8 mouse cellular contexts compared by ENCODE assay signal in the genomic region with DNA sequence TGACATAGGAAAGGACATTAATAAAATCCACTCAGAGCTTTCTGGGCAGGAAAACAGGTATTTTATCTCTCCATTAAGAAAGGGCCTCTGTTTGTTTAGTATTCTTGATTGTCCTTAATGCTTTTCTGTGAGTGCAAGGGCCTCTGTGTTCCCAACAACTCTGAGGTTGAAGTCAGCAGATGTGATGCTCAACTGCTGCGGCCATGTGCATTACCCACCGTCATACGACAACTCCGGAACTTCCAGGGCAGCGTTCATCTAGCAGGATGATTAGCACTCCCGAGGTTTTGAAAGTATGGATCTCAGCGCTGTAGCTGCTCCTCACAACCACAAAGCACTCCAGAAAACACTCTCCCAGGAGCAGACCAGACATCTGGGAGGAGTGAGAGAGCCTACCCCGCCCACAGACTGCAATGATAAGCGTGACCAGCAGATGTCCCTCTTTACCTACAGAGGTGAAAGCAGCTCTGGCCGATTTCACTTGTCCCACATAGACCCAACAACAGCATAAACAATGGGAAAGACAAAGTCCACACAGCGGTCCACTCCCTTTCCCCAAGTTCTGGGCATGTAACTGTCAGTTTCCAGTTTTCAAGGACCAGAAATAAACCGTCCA.
DNase-seq lines count a peak whose midpoint lies in the region; ATAC-seq and TF ChIP-seq lines count a peak whose summit lies in the region.

No protein-coding gene starts in this region.

- H3K4me3 ChIP-seq in embryonic facial prominence, embryonic 15.5 days (replicated peaks): peak overlapping the region; percentile 19
- 0 out of 2 replicates have a peak overlapping the region, but pooled peaks have one; percentile 22 for H3K4me3 ChIP-seq in heart, embryonic 10.5 days
- no peak overlapping the region for H3K4me3 ChIP-seq in kidney, embryonic 14.5 days (ENCODE audit: low read length)
- no peak overlapping the region for H3K4me3 ChIP-seq in limb, embryonic 14.5 days (replicated peaks; ENCODE audit: low read length)
- H3K4me3 ChIP-seq in midbrain, postnatal 0 days (ENCODE audit: low read depth, low read length): peak overlapping the region; percentile 11; the same call in 1 of the 2 replicates

- H3K27ac ChIP-seq in embryonic facial prominence, embryonic 15.5 days (replicated peaks): no peak overlapping the region
- H3K27ac ChIP-seq in heart, embryonic 10.5 days: no peak overlapping the region
- H3K27ac ChIP-seq in kidney, embryonic 14.5 days (ENCODE audit: low read depth, low read length): no peak overlapping the region
- no peak overlapping the region for H3K27ac ChIP-seq in limb, embryonic 14.5 days (replicated peaks; ENCODE audit: low read depth, low read length)
- no peak overlapping the region for H3K27ac ChIP-seq in midbrain, postnatal 0 days (ENCODE audit: low read depth, low read length)

- no peaks in the 10 kb centered on the region for H3K9me3 ChIP-seq in embryonic facial prominence, embryonic 15.5 days (replicated peaks)
- H3K9me3 ChIP-seq in heart, embryonic 10.5 days: no peaks in the 10 kb centered on the region
- no peaks in the 10 kb centered on the region for H3K9me3 ChIP-seq in kidney, embryonic 14.5 days (ENCODE audit: control insufficient read depth, low read length)
- no peaks in the 10 kb centered on the region for H3K9me3 ChIP-seq in limb, embryonic 14.5 days (ENCODE audit: control insufficient read depth, low read length)
- no peaks in the 10 kb centered on the region for H3K9me3 ChIP-seq in midbrain, postnatal 0 days (ENCODE audit: low read length)

- 16% methylated on average over 12 of the region's 12 CpGs for WGBS in embryonic facial prominence, embryonic 15.5 days
- WGBS in heart, embryonic 10.5 days: 20% methylated on average over 12 of the region's 12 CpGs
- WGBS in kidney, embryonic 14.5 days: 18% methylated on average over 12 of the region's 12 CpGs
- WGBS in limb, embryonic 14.5 days: 13% methylated on average over 12 of the region's 12 CpGs
- 21% methylated on average over 12 of the region's 12 CpGs for WGBS in midbrain, postnatal 0 days

- H3K4me2 ChIP-seq in embryonic facial prominence, embryonic 15.5 days (replicated peaks): peak overlapping the region; percentile 42
- 0 out of 2 replicates have a peak overlapping the region, but pooled peaks have one; percentile 10 for H3K4me2 ChIP-seq in kidney, embryonic 14.5 days (replicated peaks; ENCODE audit: low read depth, low read length)
- peak overlapping the region; percentile 40 for H3K4me2 ChIP-seq in limb, embryonic 14.5 days (replicated peaks; ENCODE audit: low read depth, low read length, severe bottlenecking)
- peak overlapping the region; percentile 35 for H3K4me2 ChIP-seq in midbrain, postnatal 0 days (ENCODE audit: low read depth, low read length, poor library complexity, severe bottlenecking)

- H3K4me1 ChIP-seq in embryonic facial prominence, embryonic 15.5 days: peaks cover 17% of the 10 kb centered on the region
- no peaks in the 10 kb centered on the region; the same call in 1 of the 2 replicates for H3K4me1 ChIP-seq in heart, embryonic 10.5 days
- H3K4me1 ChIP-seq in kidney, embryonic 14.5 days (ENCODE audit: control insufficient read depth, insufficient read depth, low read length): no peaks in the 10 kb centered on the region
- 0 out of 2 replicates have a peak, but pooled peaks cover 4% of the 10 kb centered on the region for H3K4me1 ChIP-seq in limb, embryonic 14.5 days (ENCODE audit: control insufficient read depth, insufficient read depth, low read length)
- H3K4me1 ChIP-seq in midbrain, postnatal 0 days (ENCODE audit: insufficient read depth, low read length): no peaks in the 10 kb centered on the region

- H3K36me3 ChIP-seq in embryonic facial prominence, embryonic 15.5 days: no peaks in the 10 kb centered on the region
- H3K36me3 ChIP-seq in heart, embryonic 10.5 days: no peaks in the 10 kb centered on the region
- no peaks in the 10 kb centered on the region for H3K36me3 ChIP-seq in kidney, embryonic 14.5 days (ENCODE audit: control insufficient read depth, insufficient read depth, low read length)
- no peaks in the 10 kb centered on the region for H3K36me3 ChIP-seq in limb, embryonic 14.5 days (ENCODE audit: control insufficient read depth, insufficient read depth, low read length)
- H3K36me3 ChIP-seq in midbrain, postnatal 0 days (ENCODE audit: insufficient read depth, low read length): no peaks in the 10 kb centered on the region

- DNase-seq in A20 (ENCODE audit: low read depth, low spot score): peak; percentile 76
- DNase-seq in adrenal gland, postnatal 4 days (ENCODE audit: low spot score in 2 of 2): peak; percentile 30 to 44
- DNase-seq in heart, embryonic 10.5 days (ENCODE audit: low spot score): peak; percentile 77
- DNase-seq in limb, embryonic 14.5 days (ENCODE audit: low spot score): peak; percentile 76
- DNase-seq in midbrain, postnatal 0 days (ENCODE audit: low spot score): peak; percentile 83
- DNase-seq in spleen, postnatal 14 days (ENCODE audit: low spot score in 2 of 2): peak; percentile 33 to 66

- TF ChIP-seq POLR2A in limb, embryonic 14.5 days (IDR thresholded peaks at IDR 0.05; ENCODE audit: borderline replicate concordance, extremely low read depth, insufficient read depth, insufficient read length): no peak

- H3K27me3 ChIP-seq in embryonic facial prominence, embryonic 15.5 days: no peaks in the 10 kb centered on the region
- no peaks in the 10 kb centered on the region for H3K27me3 ChIP-seq in heart, embryonic 10.5 days (ENCODE audit: insufficient read depth, poor library complexity, severe bottlenecking)
- no peaks in the 10 kb centered on the region for H3K27me3 ChIP-seq in kidney, embryonic 14.5 days (ENCODE audit: control insufficient read depth, insufficient read depth, low read length)
- H3K27me3 ChIP-seq in limb, embryonic 14.5 days (ENCODE audit: control insufficient read depth, insufficient read depth, low read length): no peaks in the 10 kb centered on the region
- H3K27me3 ChIP-seq in midbrain, postnatal 0 days (ENCODE audit: insufficient read depth, low read length): no peaks in the 10 kb centered on the region

- ATAC-seq in embryonic facial prominence, embryonic 15.5 days (ENCODE audit: insufficient number of reproducible peaks, low FRiP score, low TSS enrichment, low read depth): peak; percentile 70; the same call in 1 of the 2 replicates
- peak; percentile 94 for ATAC-seq in kidney, embryonic 14.5 days (ENCODE audit: low FRiP score, low TSS enrichment)
- peak; percentile 86 for ATAC-seq in limb, embryonic 14.5 days (ENCODE audit: low FRiP score, low read depth)
- peak; percentile 74; the same call in 1 of the 2 replicates for ATAC-seq in midbrain, postnatal 0 days (ENCODE audit: low FRiP score)

- H3K9ac ChIP-seq in embryonic facial prominence, embryonic 15.5 days: no peak overlapping the region
- H3K9ac ChIP-seq in kidney, embryonic 14.5 days (ENCODE audit: low read depth, low read length): no peak overlapping the region
- H3K9ac ChIP-seq in limb, embryonic 14.5 days (ENCODE audit: low read depth, low read length, severe bottlenecking): no peak overlapping the region
- no peak overlapping the region for H3K9ac ChIP-seq in midbrain, postnatal 0 days (replicated peaks; ENCODE audit: low read length, poor library complexity, severe bottlenecking)

- peak; percentile 95 for TF ChIP-seq CTCF in midbrain, postnatal 0 days (IDR thresholded peaks at IDR 0.05)

Comparison
In these comparisons a context has a peak if more than half of its experiments do, and no peak if none do; other contexts are left out.
1. H3K4me3 ChIP-seq: peak in embryonic facial prominence, embryonic 15.5 days (single experiment), heart, embryonic 10.5 days (single experiment) and midbrain, postnatal 0 days (single experiment); none in kidney, embryonic 14.5 days (single experiment) and limb, embryonic 14.5 days (single experiment).
2. Peak in every context shown above with its lines, with median percentiles within 50 percentile points of each other: DNase-seq, ATAC-seq and H3K4me2 ChIP-seq.